Comparison of ENCODE assay signal across 9 mouse cellular contexts in genomic region chr15:77344127-77345125, GRCm38 (mm10). TPM values are rescaled to one million over a fixed set of nuclear protein-coding genes. Genes with fewer than 3 reads are reported as not detected.
DNase-seq lines count a peak whose midpoint lies in the region; ATAC-seq and TF ChIP-seq lines count a peak whose summit lies in the region.
"Had no signal": no experiment of that assay in that cellular context is flagged by ENCODE, and none has a peak within 500 bp of the region (broad histone marks: within the 10 kb centered on the region; RNA-seq: fewer than 3 reads in every experiment).

No protein-coding gene starts in this region.

- peaks cover 34% of the 10 kb centered on the region for H3K4me1 ChIP-seq in heart, embryonic 10.5 days
- H3K4me1 ChIP-seq in embryonic facial prominence, embryonic 15.5 days, result peaks cover 35% of the 10 kb centered on the region
- H3K4me1 ChIP-seq in intestine, embryonic 16.5 days (ENCODE audit: control insufficient read depth, insufficient read depth, low read length), result peaks cover 23% of the 10 kb centered on the region
- peaks cover 8% of the 10 kb centered on the region for H3K4me1 ChIP-seq in midbrain, postnatal 0 days (ENCODE audit: insufficient read depth, low read length)

- DNase-seq in heart, embryonic 10.5 days (ENCODE audit: low spot score), result no peak
- DNase-seq in heart, adult 8-10 months (ENCODE audit: low spot score), result no peak
- DNase-seq in midbrain, postnatal 0 days (ENCODE audit: low spot score), result no peak
- DNase-seq in layer of hippocampus, adult 9-10 months (ENCODE audit: low spot score), result no peak
- DNase-seq in left cerebral cortex, postnatal 14 days (ENCODE audit: low spot score in 2 of 2), result no peak
- DNase-seq in cerebellum, postnatal 36 days, result no peak

- H3K27me3 ChIP-seq in heart, embryonic 10.5 days (ENCODE audit: insufficient read depth, poor library complexity, severe bottlenecking), result no peaks in the 10 kb centered on the region
- H3K27me3 ChIP-seq in embryonic facial prominence, embryonic 15.5 days, result no peaks in the 10 kb centered on the region
- no peaks in the 10 kb centered on the region for H3K27me3 ChIP-seq in intestine, embryonic 16.5 days (replicated peaks; ENCODE audit: control insufficient read depth, insufficient read depth, low read length)
- no peaks in the 10 kb centered on the region for H3K27me3 ChIP-seq in midbrain, postnatal 0 days (ENCODE audit: insufficient read depth, low read length)

- peak overlapping the region; percentile 48 for H3K4me2 ChIP-seq in embryonic facial prominence, embryonic 15.5 days (replicated peaks)
- peak overlapping the region; percentile 52; the same call in 1 of the 2 replicates for H3K4me2 ChIP-seq in intestine, embryonic 16.5 days (ENCODE audit: low read depth, low read length)
- 0 out of 2 replicates have a peak overlapping the region, but pooled peaks have one; percentile 41 for H3K4me2 ChIP-seq in midbrain, postnatal 0 days (ENCODE audit: low read depth, low read length, poor library complexity, severe bottlenecking)

- TF ChIP-seq CTCF in midbrain, postnatal 0 days (IDR thresholded peaks at IDR 0.05), result no peak

- H3K36me3 ChIP-seq in heart, embryonic 10.5 days, result no peaks in the 10 kb centered on the region
- no peaks in the 10 kb centered on the region for H3K36me3 ChIP-seq in embryonic facial prominence, embryonic 15.5 days
- no peaks in the 10 kb centered on the region for H3K36me3 ChIP-seq in intestine, embryonic 16.5 days (ENCODE audit: control insufficient read depth, insufficient read depth, low read length)
- no peaks in the 10 kb centered on the region for H3K36me3 ChIP-seq in midbrain, postnatal 0 days (ENCODE audit: insufficient read depth, low read length)
- H3K36me3 ChIP-seq: G1E had no signal

- intact Hi-C loops in left cerebral cortex, postnatal 14 days (cut with DNase I), result no loop called here

- peak overlapping the region; percentile 49; the same call in 1 of the 2 replicates for H3K4me3 ChIP-seq in heart, embryonic 10.5 days
- H3K4me3 ChIP-seq in embryonic facial prominence, embryonic 15.5 days (replicated peaks), result peak overlapping the region; percentile 20
- peak overlapping the region; percentile 3; the same call in 1 of the 2 replicates for H3K4me3 ChIP-seq in intestine, embryonic 16.5 days (ENCODE audit: low read length)
- H3K4me3 ChIP-seq in midbrain, postnatal 0 days (ENCODE audit: low read depth, low read length), result no peak overlapping the region

- no peak overlapping the region for H3K9ac ChIP-seq in embryonic facial prominence, embryonic 15.5 days
- peak overlapping the region; percentile 47; the same call in 1 of the 2 replicates for H3K9ac ChIP-seq in intestine, embryonic 16.5 days (ENCODE audit: low read depth, low read length)
- no peak overlapping the region for H3K9ac ChIP-seq in midbrain, postnatal 0 days (replicated peaks; ENCODE audit: low read length, poor library complexity, severe bottlenecking)

- peak; percentile 52; the same call in 1 of the 2 replicates for ATAC-seq in embryonic facial prominence, embryonic 15.5 days (ENCODE audit: insufficient number of reproducible peaks, low FRiP score, low TSS enrichment, low read depth)
- peak; percentile 62 for ATAC-seq in intestine, embryonic 16.5 days
- ATAC-seq in midbrain, postnatal 0 days (ENCODE audit: low FRiP score), result no peak

- H3K27ac ChIP-seq in heart, embryonic 10.5 days, result peak overlapping the region; percentile 85
- peak overlapping the region; percentile 88 for H3K27ac ChIP-seq in embryonic facial prominence, embryonic 15.5 days (replicated peaks)
- peak overlapping the region; percentile 79 for H3K27ac ChIP-seq in intestine, embryonic 16.5 days (ENCODE audit: low read length)
- H3K27ac ChIP-seq in midbrain, postnatal 0 days (ENCODE audit: low read depth, low read length), result 0 out of 2 replicates have a peak overlapping the region, but pooled peaks have one; percentile 38

- no peaks in the 10 kb centered on the region for H3K9me3 ChIP-seq in heart, embryonic 10.5 days
- H3K9me3 ChIP-seq in embryonic facial prominence, embryonic 15.5 days (replicated peaks), result no peaks in the 10 kb centered on the region
- no peaks in the 10 kb centered on the region for H3K9me3 ChIP-seq in intestine, embryonic 16.5 days (ENCODE audit: control insufficient read depth, low read length)
- no peaks in the 10 kb centered on the region for H3K9me3 ChIP-seq in midbrain, postnatal 0 days (ENCODE audit: low read length)
- H3K9me3 ChIP-seq: G1E had no signal

- WGBS in heart, embryonic 10.5 days, result 30% methylated on average over 17 of the region's 17 CpGs
- 13% methylated on average over 17 of the region's 17 CpGs for WGBS in embryonic facial prominence, embryonic 15.5 days
- 33% methylated on average over 17 of the region's 17 CpGs for WGBS in intestine, embryonic 16.5 days
- 40% methylated on average over 17 of the region's 17 CpGs for WGBS in midbrain, postnatal 0 days

RNA-seq across cellular contexts. Expression of gene Rbfox2, which starts 37.6 kb away (rescaled TPM):
- polyA plus RNA-seq in heart, embryonic 10.5 days (2016; fragmentation: Nextera tagmentation; extraction: Ambion mirVana), result 76.2 and 96.5 TPM in 2 replicates
- total RNA-seq in heart, adult 8-10 months (2022), result 100 to 1,000 TPM in 2 of 4 experiments, 10 to 100 TPM in 2; 87.6 to 108 (median 101) TPM
- polyA plus RNA-seq in embryonic facial prominence, embryonic 15.5 days (2015; fragmentation: Nextera tagmentation; extraction: Ambion mirVana), result 69.4 and 73.2 TPM in 2 replicates
- 31.5 and 34.0 TPM in 2 replicates for polyA plus RNA-seq in intestine, embryonic 16.5 days (2015; fragmentation: Nextera tagmentation; extraction: Ambion mirVana)
- total RNA-seq in midbrain, postnatal 0 days (2014; rRNA removed), result 360 and 399 TPM in 2 replicates
- 96.4 and 96.6 TPM in 2 replicates for polyA plus RNA-seq in midbrain, postnatal 0 days (2015; fragmentation: Nextera tagmentation; extraction: Ambion mirVana)
- 100 to 1,000 TPM; 237 to 248 TPM for total RNA-seq in left cerebral cortex, postnatal 14 days (2021)

RNA-seq across cellular contexts. Expression of gene Apol7a, which starts 54.5 kb away (rescaled TPM):
- polyA plus RNA-seq in heart, embryonic 10.5 days (2016; fragmentation: Nextera tagmentation; extraction: Ambion mirVana), result 0.34 TPM in 1 of 2 replicates, not detected in the other
- total RNA-seq in heart, adult 8-10 months (2022), result under 1 TPM in 2 of 4 experiments, not detected in 2; 0.09 to 0.19 TPM
- polyA plus RNA-seq in embryonic facial prominence, embryonic 15.5 days (2015; fragmentation: Nextera tagmentation; extraction: Ambion mirVana), result 0.29 and 0.33 TPM in 2 replicates
- 12.5 and 13.4 TPM in 2 replicates for polyA plus RNA-seq in intestine, embryonic 16.5 days (2015; fragmentation: Nextera tagmentation; extraction: Ambion mirVana)
- not detected in 2 replicates for total RNA-seq in midbrain, postnatal 0 days (2014; rRNA removed)
- not detected in 2 replicates for polyA plus RNA-seq in midbrain, postnatal 0 days (2015; fragmentation: Nextera tagmentation; extraction: Ambion mirVana)
- total RNA-seq in left cerebral cortex, postnatal 14 days (2021), result under 1 TPM; 0.48 to 0.68 TPM
- polyA plus RNA-seq: G1E had no signal

Comparison
In these comparisons a context has a peak if more than half of its experiments do, and no peak if none do; other contexts are left out.
1. H3K27ac ChIP-seq: peak in every context shown above with its lines; median percentile 88 in embryonic facial prominence, embryonic 15.5 days; 85 in heart, embryonic 10.5 days; 79 in intestine, embryonic 16.5 days; 38 in midbrain, postnatal 0 days.
2. RNA of gene Apol7a, which starts 54.5 kb away (polyA plus RNA-seq): 12.5 to 13.4 TPM in intestine, embryonic 16.5 days; 0.29 to 0.33 TPM in embryonic facial prominence, embryonic 15.5 days, not detected in midbrain, postnatal 0 days and 0.34 TPM in heart, embryonic 10.5 days; every median in the first group is over 10 times any median in the second.
3. Peak in every context shown above with its lines, with median percentiles within 50 percentile points of each other: H3K4me2 ChIP-seq.